Mouse (Mus musculus) heart, embryonic 14.5 days (tissue): ENCODE results near the gene Gng3. TPM values are rescaled to one million over a fixed set of nuclear protein-coding genes. Genes with fewer than 3 reads are reported as not detected.
A peak's percentile ranks its signal among the peaks of the same experiment; 100 is the strongest.

Experiments used
- ATAC-seq: fragments of 200-750 bp; cut with Nextera tagmentation; 2 replicates; pipeline ENCODE4 v1.8.0; 2017; ENCODE audit warnings: low read depth, moderate TSS enrichment; ENCODE audit not compliant: insufficient number of reproducible peaks, insufficient read depth, low FRiP score
- H3K27ac ChIP-seq, 2 experiments: fragments of 200-500 bp in 1 of 2; fragments of 300-500 bp in 1 of 2; sonication (generic) in 1 of 2; replicated peaks in 1 of 2; 2 replicates each; pipeline ENCODE4 v1.5.1; 2012 to 2014; ENCODE audit warnings: low read depth in 2 of 2, low read length in 2 of 2, control low read depth in 1 of 2, mild to moderate bottlenecking in 1 of 2, mixed read lengths in 1 of 2; ENCODE audit not compliant: control insufficient read depth in 1 of 2, insufficient read depth in 1 of 2
- H3K27me3 ChIP-seq: fragments of 300-500 bp; sonication (generic); 2 replicates; pipeline ENCODE4 v1.6.1; 2014; ENCODE audit warnings: mild to moderate bottlenecking, low read length, control low read depth; ENCODE audit not compliant: control insufficient read depth, insufficient read depth
- H3K36me3 ChIP-seq: fragments of 300-500 bp; sonication (generic); 2 replicates; pipeline ENCODE4 v1.6.1; 2014; ENCODE audit warnings: mild to moderate bottlenecking, control low read depth, low read length, mixed read lengths; ENCODE audit not compliant: control insufficient read depth, insufficient read depth
- H3K4me1 ChIP-seq, 2 experiments: fragments of 200-500 bp in 1 of 2; fragments of 300-500 bp in 1 of 2; sonication (generic) in 1 of 2; 2 replicates each; pipeline ENCODE4 v1.6.1; 2012 to 2014; ENCODE audit warnings: low read length in 2 of 2, control low read depth in 1 of 2, mixed read lengths in 1 of 2; ENCODE audit not compliant: control insufficient read depth in 2 of 2, insufficient read depth in 2 of 2
- H3K4me2 ChIP-seq: fragments of 300-500 bp; sonication (generic); 2 replicates; pipeline ENCODE4 v1.6.1; 2014; ENCODE audit warnings: mild to moderate bottlenecking, low read length
- H3K4me3 ChIP-seq, 2 experiments: fragments of 200-500 bp in 1 of 2; fragments of 300-500 bp in 1 of 2; sonication (generic) in 1 of 2; 2 replicates each; pipeline ENCODE4 v1.5.1; 2012 to 2014; ENCODE audit warnings: low read length in 2 of 2, mild to moderate bottlenecking in 2 of 2, control low read depth in 1 of 2, low read depth in 1 of 2, moderate library complexity in 1 of 2; ENCODE audit not compliant: control insufficient read depth in 1 of 2, insufficient read depth in 1 of 2
- H3K9ac ChIP-seq: fragments of 300-500 bp; sonication (generic); 2 replicates; pipeline ENCODE4 v1.6.1; 2014; ENCODE audit warnings: mild to moderate bottlenecking, low read length
- H3K9me3 ChIP-seq: fragments of 300-500 bp; sonication (generic); 2 replicates; pipeline ENCODE4 v1.6.1; 2016; ENCODE audit warnings: low read length, control low read depth; ENCODE audit not compliant: control insufficient read depth
- WGBS: fragments of 180-500 bp; shearing (Covaris S2); extraction: QIAGEN DNeasy Blood & Tissue Kit; methylation state at CpG from one replicate; pipeline ENCODE4 v1.1.7; 2014; 5-methylcytosine and 5-hydroxymethylcytosine counted together
- polyA plus RNA-seq: library from polyadenylated mRNA; unstranded; fragments of >200 nt; fragmentation: Nextera tagmentation; extraction: Ambion mirVana; gene quantifications from 2 replicates; pipeline ENCODE4 v1.2.1, GENCODE M21; 2014

The Gng3 gene
- 1.0 and 2.3 TPM in 2 replicates for polyA plus RNA-seq

- no peak for ATAC-seq
- Histone ChIP-seq H3K4me2 (peak within 1 kb of the TSS; percentile 83), H3K9me3 (no peaks in the 10 kb centered on the region), H3K4me3 (peak within 1 kb of the TSS; percentile 50 to 63), H3K9ac (peak within 1 kb of the TSS; percentile 79), H3K4me1 (peaks cover 20 to 30% of the 10 kb centered on the region in 2 experiments), H3K27ac (peak within 1 kb of the TSS; percentile 92 to 93), H3K27me3 (no peaks in the 10 kb centered on the region), H3K36me3 (peaks cover 37% of the 10 kb centered on the region)
- WGBS: 62% methylated on average over 11 of the region's 11 CpGs
These were observed at the start of gene Gng3 for GRCm38 (mm10) chr19:8839103-8839907. Gene Gng3 (minus strand): TSS chr19:8839194.

- H3K4me2 ChIP-seq: peak overlapping the region; percentile 90
- ATAC-seq: no peak
- peak overlapping the region; percentile 78 to 82 for H3K4me3 ChIP-seq
- 19% methylated on average over 19 of the region's 19 CpGs for WGBS
- peak overlapping the region; percentile 90 for H3K9ac ChIP-seq
- H3K9me3 ChIP-seq: no peaks in the 10 kb centered on the region
- H3K27me3 ChIP-seq: no peaks in the 10 kb centered on the region
- peak overlapping the region; percentile 63 to 82 for H3K27ac ChIP-seq
- peaks cover 4 to 11% of the 10 kb centered on the region in 2 experiments for H3K4me1 ChIP-seq
- peaks cover 13% of the 10 kb centered on the region for H3K36me3 ChIP-seq
These were observed 48.8 kb upstream of the Gng3 start for GRCm38 (mm10) chr19:8887585-8888463.

- Histone ChIP-seq H3K4me2 (peak overlapping the region; percentile 90; the same call in 1 of the 2 replicates), H3K9me3 (no peaks in the 10 kb centered on the region), H3K4me1 (peaks cover 4 to 11% of the 10 kb centered on the region in 2 experiments), H3K27me3 (no peaks in the 10 kb centered on the region), H3K36me3 (peaks cover 13% of the 10 kb centered on the region), H3K9ac (no peak overlapping the region), H3K27ac (no peak overlapping the region), H3K4me3 (0 out of 4 replicates have a peak overlapping the region, but pooled peaks of 1 of the 2 experiments have one; percentile 82)
- ATAC-seq: no peak
- WGBS: 44% methylated on average over 1 of the region's 1 CpGs
These were observed 48.1 kb upstream of the Gng3 start for GRCm38 (mm10) chr19:8886916-8887584.

GRCm38 (mm10) chr19:8883616-8884015, 44.6 kb upstream of the Gng3 start, which contains the start of the genes Lbhd1 and Gm49403:
Gene Lbhd1 (plus strand): TSS chr19:8883732.
Gene Gm49403 (plus strand): TSS chr19:8883930.
- 73% methylated on average over 3 of the region's 3 CpGs for WGBS
- Histone ChIP-seq H3K4me2 (no peak within 1 kb of the TSS), H3K9ac (no peak within 1 kb of the TSS), H3K27me3 (no peaks in the 10 kb centered on the region), H3K9me3 (no peaks in the 10 kb centered on the region), H3K27ac (no peak within 1 kb of the TSS), H3K4me3 (no peak within 1 kb of the TSS), H3K36me3 (0 out of 2 replicates have a peak, but pooled peaks cover 5% of the 10 kb centered on the region), H3K4me1 (peaks cover 4 to 19% of the 10 kb centered on the region in 2 experiments)
- ATAC-seq: no peak

- Histone ChIP-seq H3K9me3 (no peaks in the 10 kb centered on the region), H3K4me1 (peaks cover 0 to 12% of the 10 kb centered on the region in 2 experiments; a peak in 2 of 4 replicates), H3K36me3 (peaks cover 26% of the 10 kb centered on the region), H3K4me2 (peak overlapping the region; percentile 82), H3K9ac (peak overlapping the region; percentile 82), H3K4me3 (peak overlapping the region; percentile 66 to 85), H3K27me3 (no peaks in the 10 kb centered on the region), H3K27ac (peak overlapping the region in 1 of 2 experiments; percentile 69; a peak in 1 of 4 replicates)
- ATAC-seq: no peak
- WGBS: 21% methylated on average over 3 of the region's 3 CpGs
These were observed 42.0 kb upstream of the Gng3 start for GRCm38 (mm10) chr19:8881034-8881392.

GRCm38 (mm10) chr19:8880311-8881033, 41.5 kb upstream of the Gng3 start, which contains the start of gene Uqcc3:
Gene Uqcc3 (minus strand): TSS chr19:8880923.
- Histone ChIP-seq H3K27me3 (no peaks in the 10 kb centered on the region), H3K9ac (peak within 1 kb of the TSS; percentile 82), H3K4me3 (peak within 1 kb of the TSS; percentile 66 to 85), H3K36me3 (peaks cover 32% of the 10 kb centered on the region), H3K9me3 (no peaks in the 10 kb centered on the region), H3K27ac (peak within 1 kb of the TSS; percentile 69 to 79), H3K4me1 (peaks cover 0 to 12% of the 10 kb centered on the region in 2 experiments; a peak in 2 of 4 replicates), H3K4me2 (peak within 1 kb of the TSS; percentile 82)
- peak; percentile 91 for ATAC-seq
- under 1% methylated on average over 42 of the region's 42 CpGs for WGBS
